Mouse (Mus musculus) liver, postnatal 0 days (tissue): ENCODE results near the gene Csnk1g2. TPM values are rescaled to one million over a fixed set of nuclear protein-coding genes. Genes with fewer than 3 reads are reported as not detected.

Source experiments
- ATAC-seq: fragments of 200-750 bp; cut with Nextera tagmentation; 2 replicates; pipeline ENCODE4 v1.8.0; 2017; ENCODE audit warnings: mild to moderate bottlenecking, moderate library complexity
- DNase-seq: peaks from one replicate; pipeline ENCODE4 v3.0.0-alpha.2; 2016
- H3K27ac ChIP-seq: fragments of 300-500 bp; sonication (generic); 2 replicates; pipeline ENCODE4 v1.5.1; 2014; ENCODE audit warnings: antibody characterized with exemption, moderate library complexity, mild to moderate bottlenecking, low read depth
- H3K27me3 ChIP-seq: fragments of 300-500 bp; sonication (generic); 2 replicates; pipeline ENCODE4 v1.6.1; 2014; ENCODE audit warnings: low read length, control low read depth, mixed read lengths; ENCODE audit not compliant: insufficient read depth
- H3K36me3 ChIP-seq: fragments of 300-500 bp; sonication (generic); replicated peaks from 2 replicates; pipeline ENCODE4 v1.6.1; 2014; ENCODE audit warnings: mild to moderate bottlenecking, control low read depth, low read length, moderate library complexity, mixed read lengths; ENCODE audit not compliant: insufficient read depth
- H3K4me1 ChIP-seq: fragments of 300-500 bp; sonication (generic); 2 replicates; pipeline ENCODE4 v1.6.1; 2014; ENCODE audit warnings: antibody characterized with exemption, mild to moderate bottlenecking, control low read depth; ENCODE audit not compliant: insufficient read depth
- H3K4me2 ChIP-seq: fragments of 300-500 bp; sonication (generic); 2 replicates; pipeline ENCODE4 v1.6.1; 2014; ENCODE audit warnings: low read depth, mild to moderate bottlenecking, low read length, moderate library complexity, mixed read lengths
- H3K4me3 ChIP-seq: fragments of 300-500 bp; sonication (generic); 2 replicates; pipeline ENCODE4 v1.5.1; 2014; ENCODE audit warnings: low read depth, low read length
- H3K9ac ChIP-seq: fragments of 300-500 bp; sonication (generic); replicated peaks from 2 replicates; pipeline ENCODE4 v1.6.1; 2014; ENCODE audit warnings: mild to moderate bottlenecking, moderate library complexity
- H3K9me3 ChIP-seq: fragments of 300-500 bp; sonication (generic); 2 replicates; pipeline ENCODE4 v1.6.1; 2016; ENCODE audit warnings: mild to moderate bottlenecking, control low read depth, low read length, mixed read lengths
- CTCF ChIP-seq: sonication (generic); IDR thresholded peaks from 2 replicates; pipeline ENCODE4 v1.5.1; 2016; ENCODE audit warnings: antibody characterized with exemption, low read depth
- EP300 ChIP-seq: IDR thresholded peaks from 2 replicates; pipeline ENCODE4 v1.6.1; 2016; ENCODE audit warnings: antibody characterized with exemption, low read depth, mild to moderate bottlenecking
- WGBS: fragments of 180-500 bp; shearing (Covaris S2); extraction: QIAGEN DNeasy Blood & Tissue Kit; methylation state at CpG from one replicate; pipeline ENCODE4 v1.1.7; 2014; ENCODE audit not compliant: insufficient replicate concordance; 5-methylcytosine and 5-hydroxymethylcytosine counted together
- polyA plus RNA-seq: library from polyadenylated mRNA; unstranded; fragments of >200 nt; fragmentation: Nextera tagmentation; extraction: Ambion mirVana; gene quantifications from 2 replicates; pipeline ENCODE4 v1.2.1, GENCODE M21; 2015

Gene Csnk1g2
- polyA plus RNA-seq, 1 experiment from 2014 or later, result 41.4 TPM

DNA sequence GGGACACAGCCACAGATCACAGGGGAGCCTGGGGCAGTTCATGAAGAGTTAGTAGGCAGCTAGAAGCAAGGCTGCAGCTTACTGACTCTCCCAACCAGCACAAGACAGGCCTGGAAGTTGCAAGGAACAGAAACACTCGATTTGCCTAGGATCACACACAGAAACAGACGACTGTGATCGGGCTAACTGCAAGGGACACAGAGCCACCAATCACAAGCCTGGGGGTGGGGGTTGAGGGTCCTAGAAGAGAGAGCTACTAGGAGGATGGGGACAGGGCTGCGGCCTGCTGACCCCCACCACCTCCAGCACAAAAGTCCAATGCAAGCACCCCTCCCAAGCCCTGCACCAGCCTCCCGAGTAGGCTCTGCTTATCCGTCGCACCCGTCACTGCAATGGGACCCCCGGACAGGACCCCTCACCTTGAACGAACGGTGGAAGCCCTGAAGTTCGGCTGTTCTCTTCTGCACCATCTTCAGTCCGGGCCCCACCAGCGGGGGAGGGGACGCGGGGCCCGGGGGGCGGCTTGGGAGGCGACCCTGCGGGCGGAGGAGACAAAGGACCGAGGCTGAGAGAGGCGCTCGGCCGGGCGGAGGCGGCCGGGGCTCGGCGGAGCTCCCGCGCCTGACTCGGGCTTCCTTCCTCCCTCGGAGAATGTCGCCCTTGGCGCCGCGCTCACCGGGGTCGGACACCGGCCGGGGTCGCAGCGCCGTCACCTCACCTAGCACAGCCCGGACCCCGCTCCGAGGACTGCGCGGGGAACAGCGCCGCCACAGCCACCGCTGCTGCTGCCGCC lies 53.0 kb downstream of the Csnk1g2 start:
- Histone ChIP-seq H3K4me2 (peak overlapping the region; percentile 78), H3K27ac (peak overlapping the region; percentile 100), H3K27me3 (no peaks in the 10 kb centered on the region), H3K9ac (peak overlapping the region; percentile 96), H3K9me3 (no peaks in the 10 kb centered on the region), H3K4me3 (peak overlapping the region; percentile 95), H3K36me3 (peaks cover 33% of the 10 kb centered on the region), H3K4me1 (peaks cover 62% of the 10 kb centered on the region)
- WGBS, result 0% methylated on average over 25 of the region's 54 CpGs
- ATAC-seq (no peak), DNase-seq (no peak)
- no peak for TF ChIP-seq CTCF
- no peak for TF ChIP-seq EP300

DNA sequence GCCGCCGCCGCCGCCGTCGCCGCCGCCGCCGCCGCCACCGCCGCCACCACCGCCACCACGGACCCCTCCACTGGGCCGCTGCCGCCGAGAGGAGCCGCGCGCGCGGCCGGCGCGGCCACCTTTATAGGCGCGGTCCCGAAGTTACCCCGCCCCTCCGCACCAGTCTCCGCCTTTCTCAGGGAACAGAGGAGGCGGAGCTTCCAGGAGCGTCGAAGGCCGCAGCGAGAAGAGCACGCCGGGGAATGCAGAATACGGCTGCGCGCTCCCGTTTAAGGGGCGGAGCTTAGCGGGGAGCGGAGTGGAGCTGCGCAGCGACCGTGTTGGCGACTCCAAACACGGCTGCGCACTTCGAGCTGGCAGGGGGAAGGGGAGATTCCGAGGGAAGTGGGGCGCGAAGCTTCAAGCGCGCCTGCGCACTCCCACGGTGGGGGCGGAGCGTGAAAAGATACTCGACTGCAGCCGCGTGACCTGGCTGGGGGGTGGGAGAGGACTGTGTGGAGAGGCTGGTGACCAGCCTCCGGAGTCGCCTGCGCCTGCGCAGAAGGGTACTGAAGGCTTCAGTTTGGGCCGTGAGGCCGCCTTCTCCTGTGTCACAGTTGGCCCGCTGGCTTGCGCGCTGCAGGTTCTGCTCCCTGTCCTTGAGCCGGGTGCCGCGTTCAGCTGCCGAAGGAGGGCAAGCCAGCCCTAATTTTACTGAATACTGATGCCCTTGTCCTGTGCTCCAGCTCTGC lies 53.7 kb downstream of the Csnk1g2 start:
- DNase-seq, result peak; percentile 99
- Histone ChIP-seq H3K27me3 (no peaks in the 10 kb centered on the region), H3K4me1 (peaks cover 62% of the 10 kb centered on the region), H3K4me3 (peak overlapping the region; percentile 95), H3K9ac (peak overlapping the region; percentile 96), H3K27ac (peak overlapping the region; percentile 100), H3K4me2 (peak overlapping the region; percentile 78), H3K36me3 (peaks cover 25% of the 10 kb centered on the region), H3K9me3 (no peaks in the 10 kb centered on the region)
- WGBS, result 2% methylated on average over 43 of the region's 78 CpGs
- TF ChIP-seq EP300 (peak; percentile 44; the same call in 1 of the 2 replicates), CTCF (no peak)
- peak; percentile 79 for ATAC-seq

DNA sequence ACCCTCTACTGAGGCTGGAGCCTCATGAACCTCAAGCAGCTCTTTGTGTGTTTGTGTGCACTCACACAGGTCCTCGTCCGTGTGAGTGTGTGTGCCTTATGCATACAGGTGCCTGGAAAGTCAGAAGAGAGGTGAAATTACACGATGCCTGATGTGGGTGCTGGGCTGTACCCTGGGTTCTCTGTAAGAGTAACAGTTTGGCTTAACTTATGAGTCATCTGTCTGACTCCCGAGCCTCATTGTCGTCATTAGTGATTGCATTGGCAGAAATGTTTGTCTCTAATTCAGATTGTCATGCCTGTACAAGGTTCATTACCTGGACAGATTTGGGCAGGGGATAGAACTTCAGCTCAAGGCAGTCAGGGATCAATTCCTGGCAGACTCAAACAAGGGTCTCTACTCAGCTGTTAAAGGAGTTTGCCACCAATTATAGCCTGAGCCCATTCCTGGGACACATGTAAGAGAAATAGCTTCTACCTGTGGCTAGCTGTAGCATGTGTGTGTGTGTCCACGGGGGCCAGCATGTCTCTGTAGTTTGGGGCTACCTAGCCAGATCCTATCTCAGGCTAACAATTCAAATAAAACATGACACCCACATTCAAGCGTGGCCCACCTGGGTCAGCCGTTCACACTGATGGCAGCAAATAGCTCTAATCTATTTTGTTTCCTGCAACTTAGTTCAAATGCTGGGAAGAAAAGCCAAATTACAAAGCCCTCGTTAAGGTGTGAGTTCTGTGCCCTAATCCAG lies 54.7 kb downstream of the Csnk1g2 start:
- no peaks in the 10 kb centered on the region for H3K27me3 ChIP-seq
- H3K4me1 ChIP-seq, result peaks cover 61% of the 10 kb centered on the region
- H3K4me3 ChIP-seq, result peak overlapping the region; percentile 95
- H3K9ac ChIP-seq, result peak overlapping the region; percentile 82
- TF ChIP-seq CTCF, result no peak
- TF ChIP-seq EP300, result no peak
- DNase-seq, result peak; percentile 63
- peak; percentile 26 for ATAC-seq
- peak overlapping the region; percentile 100 for H3K27ac ChIP-seq
- H3K36me3 ChIP-seq, result peaks cover 16% of the 10 kb centered on the region
- peak overlapping the region; percentile 78 for H3K4me2 ChIP-seq
- no peaks in the 10 kb centered on the region for H3K9me3 ChIP-seq
- 4% methylated on average over 9 of the region's 9 CpGs for WGBS

DNA sequence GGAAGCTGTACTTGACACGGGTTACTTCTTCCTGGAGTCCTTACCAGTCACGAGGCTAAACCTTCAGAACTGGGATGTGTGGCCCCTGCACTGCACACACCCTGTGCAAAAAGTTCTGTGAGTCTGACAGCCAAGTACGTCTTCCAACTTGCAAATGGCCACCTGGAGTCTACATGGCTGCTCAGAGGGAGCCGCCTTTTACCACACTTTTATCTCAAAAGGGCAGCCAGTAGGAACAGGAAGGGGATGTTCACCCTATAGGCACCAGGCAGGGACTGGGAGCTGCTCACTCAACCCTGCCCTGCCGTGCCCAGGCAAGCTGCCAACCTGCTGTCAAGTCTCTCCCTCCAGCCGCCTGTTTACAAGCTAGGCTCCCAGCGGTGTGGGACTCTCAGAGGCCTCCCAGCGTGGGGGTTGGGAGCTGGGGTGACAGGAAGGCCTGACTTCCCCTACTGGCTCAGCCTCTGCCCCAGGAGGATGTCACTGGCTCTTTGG lies 55.4 kb downstream of the Csnk1g2 start, which contains the start of gene Mknk2:
Gene Mknk2 (minus strand): TSS at position 171 of the 495 bp plus-strand sequence.
- H3K4me1 ChIP-seq, result peaks cover 54% of the 10 kb centered on the region

DNA sequence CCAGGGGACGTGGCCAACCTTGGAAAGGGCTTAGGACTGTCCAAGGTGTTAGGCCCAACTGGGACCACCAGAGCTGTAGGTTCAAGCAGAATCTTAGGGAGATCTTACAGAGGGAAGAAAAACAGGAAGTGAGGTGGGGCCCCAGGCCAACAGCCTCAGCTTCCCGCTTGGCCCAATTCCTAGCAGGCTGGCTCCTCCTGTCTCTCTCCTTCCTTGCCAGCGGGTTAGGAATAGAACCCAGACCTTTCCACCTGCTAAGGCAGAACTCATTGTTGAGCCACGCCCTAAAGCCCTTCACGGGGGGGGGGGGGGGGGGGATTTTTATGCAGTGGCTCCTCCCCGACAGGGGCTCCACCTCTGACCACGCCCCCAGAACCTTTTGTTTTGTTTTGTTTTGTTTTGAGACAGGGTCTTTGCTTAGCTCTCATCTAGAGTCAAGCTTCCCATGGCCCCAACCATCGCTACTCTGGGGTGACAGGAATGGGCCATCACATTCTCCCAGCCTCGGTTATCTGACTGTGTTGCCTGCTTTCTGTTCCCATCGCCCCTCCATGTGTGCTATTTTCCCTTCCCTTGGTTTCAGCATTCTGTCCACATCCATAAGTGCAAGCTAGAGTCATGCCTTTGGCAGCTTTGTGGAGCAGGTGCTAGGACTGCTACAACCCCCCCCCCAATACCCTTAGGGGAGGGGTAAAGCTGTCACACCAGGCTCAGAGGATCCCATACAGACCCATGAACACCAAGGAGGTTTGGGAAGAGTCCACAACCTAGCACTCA lies 56.2 kb downstream of the Csnk1g2 start:
- no peak for ATAC-seq
- peak overlapping the region; percentile 82 for H3K9ac ChIP-seq
- TF ChIP-seq CTCF (no peak), EP300 (no peak)
- peaks cover 48% of the 10 kb centered on the region for H3K4me1 ChIP-seq
- H3K27me3 ChIP-seq, result no peaks in the 10 kb centered on the region
- H3K4me2 ChIP-seq, result peak overlapping the region; percentile 78
- H3K27ac ChIP-seq, result peak overlapping the region; percentile 100
- peak overlapping the region; percentile 95; the same call in 1 of the 2 replicates for H3K4me3 ChIP-seq
- H3K36me3 ChIP-seq, result peaks cover 3% of the 10 kb centered on the region; the same call in 1 of the 2 replicates
- peak; percentile 70 for DNase-seq
- 21% methylated on average over 10 of the region's 10 CpGs for WGBS
- H3K9me3 ChIP-seq, result no peaks in the 10 kb centered on the region

More for the DNA sequence above, 55.4 kb downstream of the Csnk1g2 start, which contains the start of gene Mknk2:
- TF ChIP-seq CTCF (0 out of 2 replicates have a peak, but pooled peaks have one; percentile 8), EP300 (peak; percentile 79)
- H3K4me2 ChIP-seq, result peak within 1 kb of the TSS; percentile 78
- H3K27me3 ChIP-seq, result no peaks in the 10 kb centered on the region
- H3K9ac ChIP-seq, result peak within 1 kb of the TSS; percentile 82
- H3K4me3 ChIP-seq, result peak within 1 kb of the TSS; percentile 95
- WGBS, result 7% methylated on average over 8 of the region's 8 CpGs
- DNase-seq (peak; percentile 97), ATAC-seq (peak; percentile 75)
- peaks cover 9% of the 10 kb centered on the region for H3K36me3 ChIP-seq
- H3K27ac ChIP-seq, result peak within 1 kb of the TSS; percentile 100
- no peaks in the 10 kb centered on the region for H3K9me3 ChIP-seq
